Mouse (Mus musculus) kidney, adult 18-20 months (tissue): ENCODE results near the gene Ermard.
"Not testable (repeated sequence)": the region's sequence is repeated elsewhere in the genome, so short reads cannot be mapped to it uniquely, and the experiment has no call there.

Source experiments
- DNase-seq: peaks from one replicate; pipeline ENCODE4 v3.0.0; 2021

Ermard gene

DNA sequence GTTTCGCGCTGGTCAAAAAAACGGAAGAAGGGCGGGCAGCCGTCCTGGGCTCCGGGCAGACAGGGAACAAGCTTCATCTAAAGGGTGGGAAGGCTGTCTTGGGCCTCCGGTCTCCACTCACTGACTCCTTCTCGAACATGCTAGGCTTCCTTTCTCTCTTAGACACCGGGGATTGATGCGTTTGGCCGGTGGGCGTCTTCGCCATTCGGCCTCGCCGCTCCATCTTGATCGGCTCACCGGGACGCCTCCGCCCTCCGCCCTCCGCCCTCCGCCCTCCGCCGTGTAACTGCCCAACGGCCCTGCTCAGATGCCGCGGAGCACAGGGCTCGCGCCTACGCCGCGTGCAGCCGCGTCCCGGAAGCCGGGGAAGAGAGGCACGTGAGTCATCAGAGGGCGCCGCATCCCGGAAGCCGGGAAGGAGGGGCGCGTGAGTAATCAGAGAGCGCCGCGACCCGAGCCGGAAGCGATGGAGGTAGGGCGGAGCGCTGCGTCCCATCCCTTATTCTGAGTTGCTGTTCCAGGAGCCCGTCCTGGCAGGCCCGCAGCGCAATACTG lies at the start of gene Ermard, which contains the start of the genes Tcte3 and Gm3448:
Gene Ermard (plus strand): TSS at position 34 of the 555 bp plus-strand sequence.
Gene Tcte3 (minus strand): TSS at position 314 of the 555 bp plus-strand sequence.
Gene Gm3448 (minus strand): TSS at position 363 of the 555 bp plus-strand sequence.
- DNase-seq, result peak; percentile 58

DNA sequence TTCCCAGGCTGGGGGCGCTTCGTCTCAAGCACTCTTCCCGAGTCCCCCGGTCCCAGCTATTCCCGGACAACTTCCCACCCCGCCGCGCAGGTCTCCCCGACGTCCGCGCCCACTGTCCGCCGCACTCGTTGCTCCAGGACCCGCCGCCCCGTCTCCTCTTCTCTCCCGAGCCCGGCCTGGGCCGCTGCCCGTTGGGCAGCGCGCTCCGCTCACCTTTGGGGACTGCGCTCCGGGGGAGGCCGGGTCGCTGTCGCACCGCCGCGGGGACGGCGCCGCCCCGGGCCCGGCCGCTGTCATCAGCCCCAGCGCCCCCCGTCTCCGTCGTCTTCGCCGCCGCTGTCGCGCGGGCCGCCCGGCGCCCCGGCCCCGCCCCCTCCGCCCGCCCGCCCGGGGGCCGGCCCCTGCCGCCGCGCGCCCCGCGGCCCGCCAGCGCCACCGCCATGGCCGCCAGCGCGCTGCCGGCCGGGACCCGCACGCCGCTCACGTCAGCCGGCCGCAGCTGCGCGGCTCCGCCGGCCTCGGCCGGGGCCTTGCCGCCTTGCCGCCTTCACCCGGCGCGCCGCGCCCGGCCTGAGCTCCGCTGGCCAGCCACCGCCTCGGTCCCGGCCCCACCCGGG lies 48.4 kb upstream of the Ermard start:
- not testable (repeated sequence) for DNase-seq

DNA sequence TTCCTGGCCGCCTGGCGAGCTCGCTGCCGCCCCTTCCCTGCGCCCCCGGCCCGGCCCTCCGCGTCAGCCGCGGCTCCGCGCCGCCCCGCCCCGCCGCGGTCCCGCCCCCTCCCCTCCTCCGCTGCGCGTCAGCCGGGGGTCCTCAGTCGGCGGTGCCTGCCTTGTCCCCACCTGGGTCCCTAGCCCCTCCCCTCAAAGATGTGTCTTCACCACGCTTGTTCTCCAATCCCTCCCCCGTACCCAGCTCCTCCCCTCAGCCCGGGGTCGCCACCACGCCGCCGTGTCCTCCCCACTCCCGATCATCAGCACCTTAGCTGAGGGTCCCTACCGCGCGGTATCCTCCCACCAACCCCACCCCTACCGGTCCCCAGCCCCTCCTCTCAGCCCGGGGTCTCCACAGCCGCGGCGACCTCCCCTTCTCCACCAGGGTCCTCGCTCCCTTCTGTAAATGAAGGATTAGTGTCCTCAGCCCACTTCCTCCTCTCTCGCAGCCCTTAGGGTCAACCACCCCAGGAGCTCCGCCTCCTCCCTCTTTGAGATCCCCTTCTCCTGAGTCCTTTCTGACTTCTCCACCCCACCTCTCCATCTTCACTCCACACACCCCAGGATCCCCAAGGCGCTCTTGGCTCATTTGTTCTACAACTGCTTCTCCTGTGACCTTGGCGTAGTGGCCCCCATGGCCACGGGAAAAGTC lies 47.7 kb upstream of the Ermard start:
- not testable (repeated sequence) for DNase-seq

DNA sequence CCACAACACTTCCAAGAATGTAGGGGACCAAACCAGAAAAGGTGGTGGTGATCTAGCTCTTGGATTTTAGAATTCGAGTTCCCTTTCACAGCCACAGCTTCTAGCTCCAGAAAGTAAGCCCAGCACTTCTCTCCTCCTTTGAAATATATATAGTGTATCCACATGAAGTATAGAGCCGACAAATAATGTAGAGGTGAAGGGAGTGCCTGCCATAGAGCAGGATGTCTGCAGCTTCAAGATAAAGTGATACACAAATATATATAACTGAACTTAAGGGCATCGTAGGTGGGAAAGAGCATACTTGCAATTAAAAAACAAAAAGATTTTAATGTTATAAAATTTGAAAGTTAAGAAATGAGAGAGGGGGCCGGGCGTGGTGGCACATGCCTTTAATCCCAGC lies 46.9 kb upstream of the Ermard start:
- DNase-seq, result not testable (repeated sequence)

DNA sequence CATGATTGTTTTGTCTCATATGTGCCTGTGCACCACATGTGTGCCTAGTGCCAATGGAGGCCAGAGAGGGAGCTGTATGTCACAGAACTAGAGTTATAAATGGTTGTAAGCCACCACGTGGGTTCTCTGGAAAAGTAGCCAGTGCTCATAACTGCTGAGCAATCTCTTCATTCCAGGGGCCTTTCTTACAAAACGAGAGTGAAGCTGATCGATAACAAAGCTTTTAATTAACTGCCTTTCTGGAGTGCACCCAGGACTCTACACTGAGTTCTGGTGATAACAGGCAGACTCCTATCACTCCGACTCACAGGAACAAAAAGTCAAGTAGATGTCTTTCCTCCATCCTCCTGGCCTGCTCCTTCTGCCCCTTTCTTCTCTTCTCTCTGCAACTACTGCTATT lies 41.0 kb upstream of the Ermard start:
- DNase-seq, result not testable (repeated sequence)

DNA sequence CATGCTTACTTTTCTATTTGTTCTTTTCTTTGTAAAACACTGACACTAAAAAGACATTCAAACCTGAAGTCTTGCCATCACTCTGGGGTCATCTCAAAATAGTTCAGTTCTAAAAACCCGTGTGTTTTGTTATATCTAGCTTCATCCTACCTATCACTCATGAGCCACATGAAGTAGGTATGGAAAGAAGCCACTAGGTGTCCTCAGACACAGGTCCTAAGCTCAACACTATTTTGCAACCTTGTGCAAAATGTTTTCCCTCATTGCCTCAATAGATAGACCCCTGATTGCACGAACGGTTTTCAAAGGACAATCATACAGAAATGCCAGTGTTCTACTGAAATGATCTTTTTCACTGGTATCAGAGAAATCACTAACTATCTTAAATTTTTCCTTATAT lies 31.9 kb upstream of the Ermard start:
- not testable (repeated sequence) for DNase-seq

DNA sequence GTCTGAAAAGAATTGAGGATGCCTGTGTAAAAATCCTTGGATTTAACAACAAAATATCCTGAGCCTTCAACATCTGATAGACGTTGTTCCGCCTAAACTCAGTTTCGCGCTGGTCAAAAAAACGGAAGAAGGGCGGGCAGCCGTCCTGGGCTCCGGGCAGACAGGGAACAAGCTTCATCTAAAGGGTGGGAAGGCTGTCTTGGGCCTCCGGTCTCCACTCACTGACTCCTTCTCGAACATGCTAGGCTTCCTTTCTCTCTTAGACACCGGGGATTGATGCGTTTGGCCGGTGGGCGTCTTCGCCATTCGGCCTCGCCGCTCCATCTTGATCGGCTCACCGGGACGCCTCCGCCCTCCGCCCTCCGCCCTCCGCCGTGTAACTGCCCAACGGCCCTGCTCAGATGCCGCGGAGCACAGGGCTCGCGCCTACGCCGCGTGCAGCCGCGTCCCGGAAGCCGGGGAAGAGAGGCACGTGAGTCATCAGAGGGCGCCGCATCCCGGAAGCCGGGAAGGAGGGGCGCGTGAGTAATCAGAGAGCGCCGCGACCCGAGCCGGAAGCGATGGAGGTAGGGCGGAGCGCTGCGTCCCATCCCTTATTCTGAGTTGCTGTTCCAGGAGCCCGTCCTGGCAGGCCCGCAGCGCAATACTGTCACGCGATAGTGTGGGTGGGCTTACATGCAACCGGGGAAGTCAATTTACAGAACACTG lies 31.1 kb upstream of the Ermard start, which contains the start of gene Gm3435:
Gene Gm3435 (plus strand): TSS at position 471 of the 708 bp plus-strand sequence.
- DNase-seq, result not testable (repeated sequence)

DNA sequence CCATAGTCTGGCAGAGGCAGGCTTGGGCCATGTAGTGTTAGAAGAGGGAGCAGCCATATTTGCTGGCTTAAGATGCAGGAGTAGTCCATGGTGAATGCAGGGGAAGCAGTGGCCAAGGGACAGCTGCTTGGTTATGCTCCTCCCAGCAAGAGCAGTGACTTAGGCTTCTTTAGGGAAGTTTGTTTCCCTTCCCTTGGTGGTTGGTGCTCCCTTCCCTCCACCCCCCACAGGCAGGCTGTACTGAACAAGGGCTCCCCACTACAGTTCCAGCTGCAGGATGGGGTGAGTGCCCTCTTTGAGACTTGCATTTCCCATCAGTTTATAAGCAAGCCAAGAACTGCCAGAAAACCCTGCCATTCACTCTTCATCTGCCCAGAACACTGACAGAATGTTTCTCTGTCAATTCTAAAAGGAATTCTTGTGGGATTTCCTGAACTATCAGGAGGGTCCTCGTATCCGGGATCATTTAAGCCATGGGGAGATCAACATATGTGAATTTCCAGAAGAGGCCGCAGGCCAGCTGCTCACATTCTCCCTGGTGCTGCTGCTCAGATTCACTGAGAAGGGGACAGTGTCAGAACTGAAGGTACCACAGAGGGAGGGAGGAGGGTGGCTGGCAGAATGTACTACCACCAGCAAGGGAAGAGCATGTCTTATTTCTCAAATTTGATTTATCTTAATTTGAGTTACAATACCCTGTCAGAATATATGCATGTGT lies 19.3 kb upstream of the Ermard start:
- DNase-seq, result peak; percentile 3

DNA sequence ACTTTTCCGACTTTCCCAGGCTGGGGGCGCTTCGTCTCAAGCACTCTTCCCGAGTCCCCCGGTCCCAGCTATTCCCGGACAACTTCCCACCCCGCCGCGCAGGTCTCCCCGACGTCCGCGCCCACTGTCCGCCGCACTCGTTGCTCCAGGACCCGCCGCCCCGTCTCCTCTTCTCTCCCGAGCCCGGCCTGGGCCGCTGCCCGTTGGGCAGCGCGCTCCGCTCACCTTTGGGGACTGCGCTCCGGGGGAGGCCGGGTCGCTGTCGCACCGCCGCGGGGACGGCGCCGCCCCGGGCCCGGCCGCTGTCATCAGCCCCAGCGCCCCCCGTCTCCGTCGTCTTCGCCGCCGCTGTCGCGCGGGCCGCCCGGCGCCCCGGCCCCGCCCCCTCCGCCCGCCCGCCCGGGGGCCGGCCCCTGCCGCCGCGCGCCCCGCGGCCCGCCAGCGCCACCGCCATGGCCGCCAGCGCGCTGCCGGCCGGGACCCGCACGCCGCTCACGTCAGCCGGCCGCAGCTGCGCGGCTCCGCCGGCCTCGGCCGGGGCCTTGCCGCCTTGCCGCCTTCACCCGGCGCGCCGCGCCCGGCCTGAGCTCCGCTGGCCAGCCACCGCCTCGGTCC lies 17.0 kb upstream of the Ermard start:
- DNase-seq, result not testable (repeated sequence)

DNA sequence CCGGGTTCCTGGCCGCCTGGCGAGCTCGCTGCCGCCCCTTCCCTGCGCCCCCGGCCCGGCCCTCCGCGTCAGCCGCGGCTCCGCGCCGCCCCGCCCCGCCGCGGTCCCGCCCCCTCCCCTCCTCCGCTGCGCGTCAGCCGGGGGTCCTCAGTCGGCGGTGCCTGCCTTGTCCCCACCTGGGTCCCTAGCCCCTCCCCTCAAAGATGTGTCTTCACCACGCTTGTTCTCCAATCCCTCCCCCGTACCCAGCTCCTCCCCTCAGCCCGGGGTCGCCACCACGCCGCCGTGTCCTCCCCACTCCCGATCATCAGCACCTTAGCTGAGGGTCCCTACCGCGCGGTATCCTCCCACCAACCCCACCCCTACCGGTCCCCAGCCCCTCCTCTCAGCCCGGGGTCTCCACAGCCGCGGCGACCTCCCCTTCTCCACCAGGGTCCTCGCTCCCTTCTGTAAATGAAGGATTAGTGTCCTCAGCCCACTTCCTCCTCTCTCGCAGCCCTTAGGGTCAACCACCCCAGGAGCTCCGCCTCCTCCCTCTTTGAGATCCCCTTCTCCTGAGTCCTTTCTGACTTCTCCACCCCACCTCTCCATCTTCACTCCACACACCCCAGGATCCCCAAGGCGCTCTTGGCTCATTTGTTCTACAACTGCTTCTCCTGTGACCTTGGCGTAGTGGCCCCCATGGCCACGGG lies 16.4 kb upstream of the Ermard start:
- not testable (repeated sequence) for DNase-seq

DNA sequence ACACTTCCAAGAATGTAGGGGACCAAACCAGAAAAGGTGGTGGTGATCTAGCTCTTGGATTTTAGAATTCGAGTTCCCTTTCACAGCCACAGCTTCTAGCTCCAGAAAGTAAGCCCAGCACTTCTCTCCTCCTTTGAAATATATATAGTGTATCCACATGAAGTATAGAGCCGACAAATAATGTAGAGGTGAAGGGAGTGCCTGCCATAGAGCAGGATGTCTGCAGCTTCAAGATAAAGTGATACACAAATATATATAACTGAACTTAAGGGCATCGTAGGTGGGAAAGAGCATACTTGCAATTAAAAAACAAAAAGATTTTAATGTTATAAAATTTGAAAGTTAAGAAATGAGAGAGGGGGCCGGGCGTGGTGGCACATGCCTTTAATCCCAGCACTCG lies 15.5 kb upstream of the Ermard start:
- not testable (repeated sequence) for DNase-seq

DNA sequence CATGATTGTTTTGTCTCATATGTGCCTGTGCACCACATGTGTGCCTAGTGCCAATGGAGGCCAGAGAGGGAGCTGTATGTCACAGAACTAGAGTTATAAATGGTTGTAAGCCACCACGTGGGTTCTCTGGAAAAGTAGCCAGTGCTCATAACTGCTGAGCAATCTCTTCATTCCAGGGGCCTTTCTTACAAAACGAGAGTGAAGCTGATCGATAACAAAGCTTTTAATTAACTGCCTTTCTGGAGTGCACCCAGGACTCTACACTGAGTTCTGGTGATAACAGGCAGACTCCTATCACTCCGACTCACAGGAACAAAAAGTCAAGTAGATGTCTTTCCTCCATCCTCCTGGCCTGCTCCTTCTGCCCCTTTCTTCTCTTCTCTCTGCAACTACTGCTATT lies 9.6 kb upstream of the Ermard start:
- DNase-seq, result not testable (repeated sequence)

DNA sequence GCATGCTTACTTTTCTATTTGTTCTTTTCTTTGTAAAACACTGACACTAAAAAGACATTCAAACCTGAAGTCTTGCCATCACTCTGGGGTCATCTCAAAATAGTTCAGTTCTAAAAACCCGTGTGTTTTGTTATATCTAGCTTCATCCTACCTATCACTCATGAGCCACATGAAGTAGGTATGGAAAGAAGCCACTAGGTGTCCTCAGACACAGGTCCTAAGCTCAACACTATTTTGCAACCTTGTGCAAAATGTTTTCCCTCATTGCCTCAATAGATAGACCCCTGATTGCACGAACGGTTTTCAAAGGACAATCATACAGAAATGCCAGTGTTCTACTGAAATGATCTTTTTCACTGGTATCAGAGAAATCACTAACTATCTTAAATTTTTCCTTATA lies 553 bp upstream of the Ermard start:
- not testable (repeated sequence) for DNase-seq

DNA sequence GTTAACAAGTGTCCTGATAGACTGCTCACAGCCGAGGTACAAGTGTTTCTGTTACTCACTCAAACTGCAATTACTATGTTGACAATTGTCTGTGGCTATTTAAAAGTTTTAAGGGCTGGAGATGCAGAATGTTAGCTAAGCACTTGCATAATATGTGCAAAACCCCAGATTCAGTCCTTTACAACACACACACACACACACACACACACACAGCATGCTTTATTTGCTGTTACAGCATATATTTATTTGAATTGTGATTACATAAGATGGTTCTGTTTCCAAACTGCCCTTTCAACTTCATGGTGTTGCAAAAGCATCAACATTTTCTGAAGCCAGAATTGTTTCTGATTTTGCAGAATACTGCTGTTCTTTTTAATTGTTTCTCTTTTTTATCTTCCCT lies 9.3 kb downstream of the Ermard start:
- DNase-seq, result not testable (repeated sequence)

DNA sequence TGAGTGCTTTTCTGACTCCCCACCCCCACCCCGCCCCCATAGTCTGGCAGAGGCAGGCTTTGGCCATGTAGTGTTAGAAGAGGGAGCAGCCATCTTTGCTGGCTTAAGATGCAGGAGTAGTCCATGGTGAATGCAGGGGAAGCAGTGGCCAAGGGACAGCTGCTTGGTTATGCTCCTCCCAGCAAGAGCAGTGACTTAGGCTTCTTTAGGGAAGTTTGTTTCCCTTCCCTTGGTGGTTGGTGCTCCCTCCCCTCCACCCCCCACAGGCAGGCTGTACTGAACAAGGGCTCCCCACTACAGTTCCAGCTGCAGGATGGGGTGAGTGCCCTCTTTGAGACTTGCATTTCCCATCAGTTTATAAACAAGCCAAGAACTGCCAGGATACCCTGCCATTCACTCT lies 11.8 kb downstream of the Ermard start:
- not testable (repeated sequence) for DNase-seq

DNA sequence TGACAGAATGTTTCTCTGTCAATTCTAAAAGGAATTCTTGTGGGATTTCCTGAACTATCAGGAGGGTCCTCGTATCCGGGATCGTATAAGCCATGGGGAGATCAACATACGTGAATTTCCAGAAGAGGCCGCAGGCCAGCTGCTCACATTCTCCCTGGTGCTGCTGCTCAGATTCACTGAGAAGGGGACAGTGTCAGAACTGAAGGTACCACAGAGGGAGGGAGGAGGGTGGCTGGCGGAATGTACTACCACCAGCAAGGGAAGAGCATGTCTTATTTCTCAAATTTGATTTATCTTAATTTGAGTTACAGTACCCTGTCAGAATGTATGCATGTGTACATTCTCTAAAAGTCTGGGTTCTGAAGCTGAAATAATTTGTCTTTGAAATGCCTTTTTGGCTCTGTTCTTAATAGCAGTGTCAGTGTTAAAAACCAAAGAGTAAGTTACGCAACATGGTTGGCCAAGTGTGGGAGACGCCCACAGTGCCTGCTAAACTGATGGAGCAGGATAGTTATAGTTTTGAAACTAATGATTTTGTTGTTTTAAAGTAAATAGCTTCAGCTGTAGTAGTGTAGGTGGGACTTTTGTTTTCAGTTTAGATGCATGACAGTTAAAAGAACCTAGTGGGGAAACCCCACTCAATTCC lies 12.3 kb downstream of the Ermard start:
- DNase-seq, result not testable (repeated sequence)

DNA sequence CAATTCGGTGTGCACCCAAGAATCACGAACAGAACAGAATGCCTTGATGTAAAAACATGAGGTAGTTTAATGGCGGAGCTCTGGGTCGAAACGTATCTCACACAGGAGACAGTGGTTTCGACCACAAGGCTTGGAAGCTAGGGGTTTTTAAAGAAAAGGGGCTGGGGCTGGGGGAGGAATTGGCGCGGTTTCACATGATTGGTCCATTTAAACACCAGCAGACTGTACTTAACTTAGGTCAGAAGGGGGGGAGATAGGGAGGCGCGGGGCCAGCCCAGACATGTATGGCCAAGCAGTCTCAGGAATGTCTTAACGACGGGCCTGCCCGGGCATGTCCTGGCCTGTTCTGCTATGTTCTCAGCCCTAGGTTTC lies 12.8 kb downstream of the Ermard start:
- DNase-seq, result not testable (repeated sequence)

DNA sequence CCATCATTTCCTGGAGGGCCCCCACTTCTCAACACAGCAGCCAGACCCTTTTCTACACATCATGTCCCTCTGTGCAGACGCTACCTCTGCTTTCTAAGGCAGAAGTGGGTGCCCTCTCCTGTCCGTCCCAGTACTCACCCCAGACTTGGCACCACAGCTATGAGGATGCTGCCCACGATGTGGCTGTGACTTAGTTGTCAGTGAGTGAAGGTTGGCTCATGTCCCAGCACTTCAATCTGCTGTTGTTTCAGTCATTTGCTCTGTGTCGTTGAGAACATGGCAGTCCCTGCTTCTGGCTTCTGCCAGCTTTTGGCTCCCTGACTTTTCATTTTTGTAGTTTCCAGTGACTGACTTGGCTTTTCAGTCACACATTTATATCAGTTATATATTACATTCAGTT lies 14.9 kb downstream of the Ermard start:
- no peak for DNase-seq

DNA sequence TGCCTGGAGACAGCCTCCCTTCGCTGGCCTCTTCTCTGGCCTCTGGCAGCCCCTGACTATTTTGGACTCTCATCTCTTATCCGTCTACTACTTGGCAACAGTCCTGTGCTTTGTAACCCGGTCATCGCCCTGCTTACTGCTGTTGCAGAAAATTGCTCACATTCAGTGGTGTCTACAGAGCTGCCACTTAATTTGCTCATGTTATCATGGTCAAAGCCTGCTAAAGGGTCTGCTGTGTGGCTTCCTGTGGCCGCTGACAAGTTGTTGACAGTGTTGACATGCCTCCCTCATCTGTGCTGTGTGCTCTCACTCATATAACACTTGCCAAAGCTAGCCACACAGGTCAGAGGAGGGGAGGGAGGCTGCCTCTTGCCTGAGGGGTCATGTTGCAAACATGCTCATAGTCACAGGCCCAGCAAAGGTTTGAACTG lies 17.2 kb downstream of the Ermard start:
- DNase-seq, result no peak

DNA sequence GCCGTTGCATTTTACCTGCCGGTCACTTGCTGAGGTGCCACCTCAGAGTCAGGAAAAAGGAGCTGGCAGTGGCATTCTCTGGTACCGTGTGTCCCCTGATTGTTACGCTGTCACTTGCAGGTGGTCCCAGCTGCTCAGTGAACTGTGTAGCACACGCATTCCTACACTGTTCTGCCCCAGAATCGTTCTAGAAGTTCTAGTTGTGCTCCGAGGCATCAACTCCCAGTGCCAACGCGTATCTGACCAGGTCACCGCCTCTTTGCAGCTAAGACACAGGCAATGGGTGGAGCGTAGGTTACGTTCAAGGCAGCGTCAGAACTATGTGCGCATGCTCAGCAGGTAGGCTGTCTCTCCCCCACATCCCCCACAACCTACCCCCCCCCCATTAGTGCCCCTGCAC lies 18.6 kb downstream of the Ermard start:
- no peak for DNase-seq

DNA sequence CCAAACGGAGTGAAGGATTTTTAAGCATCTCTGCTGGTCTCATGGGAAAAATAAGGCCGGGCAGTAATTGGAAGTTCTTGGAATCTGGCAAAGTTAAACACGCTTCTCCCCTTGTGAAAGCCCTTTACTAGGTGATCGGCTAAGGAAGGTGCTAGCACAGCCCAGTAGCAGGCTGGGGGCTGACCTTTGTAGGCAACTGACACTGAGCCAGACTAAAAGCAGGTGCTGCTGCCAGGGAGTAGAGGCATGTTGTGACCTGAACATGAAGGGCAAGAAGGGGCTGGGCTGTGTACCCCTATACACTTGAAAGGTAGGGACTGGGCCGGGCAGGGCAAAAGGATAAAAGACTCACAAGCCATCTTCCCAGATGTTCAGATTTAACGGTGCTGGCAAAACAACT lies 19.3 kb downstream of the Ermard start:
- DNase-seq, result no peak
